Mouse (Mus musculus) MEL (cell line): ENCODE data around the gene Rfc5. TPM values are rescaled to one million over a fixed set of nuclear protein-coding genes. Genes with fewer than 3 reads are reported as not detected.

Source experiments
- DNase-seq: peaks from one replicate; pipeline ENCODE4 v3.0.0; 2011; ENCODE audit warnings: low read depth, low spot score
- H3K27ac ChIP-seq: 2 replicates; pipeline ENCODE4 v1.5.1; 2012; ENCODE audit warnings: low read depth, mild to moderate bottlenecking, control low read depth, low read length, moderate library complexity; ENCODE audit not compliant: control insufficient read depth
- H3K27me3 ChIP-seq, 2 experiments: fragments of 150-350 bp in 1 of 2; sonication (generic) in 1 of 2; 2 replicates each; pipeline ENCODE4 v1.6.1; 2012; ENCODE audit warnings: low read length in 2 of 2, mild to moderate bottlenecking in 2 of 2, improper control_type of control experiment in 1 of 2, moderate library complexity in 1 of 2; ENCODE audit not compliant: insufficient read depth in 2 of 2, control insufficient read depth in 1 of 2
- H3K36me3 ChIP-seq, 2 experiments: 2 replicates each; pipeline ENCODE4 v1.6.1; 2012 to 2014; ENCODE audit warnings: low read length in 2 of 2, improper control_type of control experiment in 1 of 2, inconsistent platforms in 1 of 2, mild to moderate bottlenecking in 1 of 2; ENCODE audit not compliant: insufficient read depth in 2 of 2, control insufficient read depth in 1 of 2
- H3K4me1 ChIP-seq, 2 experiments: fragments of 150-350 bp in 1 of 2; sonication (generic) in 1 of 2; 2 replicates each; pipeline ENCODE4 v1.6.1; 2012; ENCODE audit warnings: low read length in 2 of 2, improper control_type of control experiment in 1 of 2, mild to moderate bottlenecking in 1 of 2; ENCODE audit not compliant: insufficient read depth in 2 of 2, control insufficient read depth in 1 of 2
- H3K4me3 ChIP-seq, 2 experiments: fragments of 150-350 bp in 1 of 2; sonication (generic) in 1 of 2; 2 replicates each; pipeline ENCODE4 v1.5.1; 2012; ENCODE audit warnings: low read depth in 2 of 2, low read length in 2 of 2, mild to moderate bottlenecking in 2 of 2, moderate library complexity in 2 of 2, control low read depth in 1 of 2, improper control_type of control experiment in 1 of 2; ENCODE audit not compliant: control insufficient read depth in 1 of 2, insufficient read depth in 1 of 2
- H3K79me2 ChIP-seq: 2 replicates; pipeline ENCODE4 v1.6.1; 2012; ENCODE audit warnings: mild to moderate bottlenecking, low read length, moderate library complexity; ENCODE audit not compliant: control insufficient read depth, poor library complexity, insufficient read depth
- H3K9ac ChIP-seq: 2 replicates; pipeline ENCODE4 v1.6.1; 2012; ENCODE audit warnings: low read depth, mild to moderate bottlenecking, control low read depth, low read length, moderate library complexity; ENCODE audit not compliant: control insufficient read depth, poor library complexity, severe bottlenecking
- H3K9me3 ChIP-seq: fragments of 150-350 bp; sonication (generic); replicated peaks from 2 replicates; pipeline ENCODE4 v1.6.1; 2012; ENCODE audit warnings: mild to moderate bottlenecking, low read length, improper control_type of control experiment, moderate library complexity; ENCODE audit not compliant: insufficient read depth
- BHLHE40 ChIP-seq: IDR thresholded peaks from 2 replicates; pipeline ENCODE4 v1.6.1; 2012; ENCODE audit warnings: low read depth, mild to moderate bottlenecking, inconsistent platforms, low read length, improper control_type of control experiment, borderline replicate concordance
- CHD1 ChIP-seq: IDR thresholded peaks from 2 replicates; pipeline ENCODE4 v1.6.1; 2012; ENCODE audit warnings: low read depth, mild to moderate bottlenecking, inconsistent platforms, low read length, improper control_type of control experiment
- E2F4 ChIP-seq: IDR thresholded peaks from 2 replicates; pipeline ENCODE4 v1.6.1; 2011; ENCODE audit warnings: low read depth, low read length, improper control_type of control experiment, borderline replicate concordance
- EP300 ChIP-seq, 2 experiments: IDR thresholded peaks; 2 replicates each; pipeline ENCODE4 v1.6.1; 2011; ENCODE audit warnings: improper control_type of control experiment in 2 of 2, low read length in 2 of 2, low read depth in 1 of 2, mild to moderate bottlenecking in 1 of 2
- ETS1 ChIP-seq: IDR thresholded peaks from 2 replicates; pipeline ENCODE4 v1.6.1; 2012; ENCODE audit warnings: low read depth, mild to moderate bottlenecking, inconsistent platforms, low read length, improper control_type of control experiment, moderate library complexity
- GATA1 ChIP-seq: IDR thresholded peaks from 2 replicates; pipeline ENCODE4 v1.6.1; 2011; ENCODE audit warnings: low read depth, low read length, improper control_type of control experiment
- KAT2A ChIP-seq: conservative IDR thresholded peaks from 2 replicates; pipeline ENCODE4 v1.6.1; 2012; ENCODE audit warnings: low read depth, low read length, improper control_type of control experiment, inconsistent platforms
- MAFK ChIP-seq: IDR thresholded peaks from 2 replicates; pipeline ENCODE4 v1.6.1; 2011; ENCODE audit warnings: low read depth, mild to moderate bottlenecking, low read length, improper control_type of control experiment, borderline replicate concordance
- MAX ChIP-seq: IDR thresholded peaks from 2 replicates; pipeline ENCODE4 v1.6.1; 2011; ENCODE audit warnings: low read length, improper control_type of control experiment
- MAZ ChIP-seq: IDR thresholded peaks from 2 replicates; pipeline ENCODE4 v1.6.1; 2012; ENCODE audit warnings: low read depth, mild to moderate bottlenecking, inconsistent platforms, low read length, improper control_type of control experiment
- MEF2A ChIP-seq: IDR thresholded peaks from 2 replicates; pipeline ENCODE4 v1.6.1; 2014; ENCODE audit warnings: low read depth, mild to moderate bottlenecking, inconsistent platforms, low read length, improper control_type of control experiment; ENCODE audit not compliant: poor library complexity, insufficient replicate concordance, severe bottlenecking; ENCODE audit errors: extremely low read depth
- MXI1 ChIP-seq: IDR thresholded peaks from 2 replicates; pipeline ENCODE4 v1.6.1; 2011; ENCODE audit warnings: mild to moderate bottlenecking, low read depth, low read length, improper control_type of control experiment
- MYC ChIP-seq: IDR thresholded peaks from 2 replicates; pipeline ENCODE4 v1.6.1; 2011; ENCODE audit warnings: low read depth, mild to moderate bottlenecking, low read length, improper control_type of control experiment, moderate library complexity
- NELFE ChIP-seq: IDR thresholded peaks from 2 replicates; pipeline ENCODE4 v1.6.1; 2011; ENCODE audit warnings: low read depth, low read length, improper control_type of control experiment
- RAD21 ChIP-seq: IDR thresholded peaks from 2 replicates; pipeline ENCODE4 v1.6.1; 2011; ENCODE audit warnings: mild to moderate bottlenecking, low read depth, low read length, improper control_type of control experiment
- SMC3 ChIP-seq: IDR thresholded peaks from 2 replicates; pipeline ENCODE4 v1.6.1; 2011; ENCODE audit warnings: low read depth, low read length, improper control_type of control experiment
- TAL1 ChIP-seq: IDR thresholded peaks from 2 replicates; pipeline ENCODE4 v1.6.1; 2012; ENCODE audit warnings: mild to moderate bottlenecking, inconsistent platforms, low read length, moderate library complexity, mixed read lengths
- TBP ChIP-seq: IDR thresholded peaks from 2 replicates; pipeline ENCODE4 v1.8.0; 2011; ENCODE audit warnings: low read depth, low read length, improper control_type of control experiment
- TCF12 ChIP-seq: IDR thresholded peaks from 2 replicates; pipeline ENCODE4 v1.6.1; 2014; ENCODE audit warnings: low read depth, mild to moderate bottlenecking, inconsistent platforms, low read length, improper control_type of control experiment, moderate library complexity
- UBTF ChIP-seq: IDR thresholded peaks from 2 replicates; pipeline ENCODE4 v1.6.1; 2012; ENCODE audit warnings: low read depth, mild to moderate bottlenecking, inconsistent platforms, low read length, improper control_type of control experiment, moderate library complexity, borderline replicate concordance; ENCODE audit not compliant: insufficient read depth
- USF1 ChIP-seq: IDR thresholded peaks from 2 replicates; pipeline ENCODE4 v1.6.1; 2014; ENCODE audit warnings: low read depth, mild to moderate bottlenecking, inconsistent platforms, low read length, improper control_type of control experiment, moderate library complexity
- ZKSCAN1 ChIP-seq: IDR thresholded peaks from 2 replicates; pipeline ENCODE4 v1.6.1; 2012; ENCODE audit warnings: low read depth, mild to moderate bottlenecking, inconsistent platforms, low read length, improper control_type of control experiment, moderate library complexity
- ZMIZ1 ChIP-seq: IDR thresholded peaks from 2 replicates; pipeline ENCODE4 v1.6.1; 2012; ENCODE audit warnings: low read depth, mild to moderate bottlenecking, inconsistent platforms, low read length, improper control_type of control experiment, moderate library complexity
- ZNF384 ChIP-seq: IDR thresholded peaks from 2 replicates; pipeline ENCODE4 v1.6.1; 2012; ENCODE audit warnings: low read depth, mild to moderate bottlenecking, inconsistent platforms, low read length, improper control_type of control experiment
- polyA plus RNA-seq, 2 experiments: library from polyadenylated mRNA; stranded (reverse) in 1 of 2; unstranded in 1 of 2; fragments of >175 nt in 1 of 2; fragments of >200 nt in 1 of 2; gene quantifications; 2 replicates each; pipeline versions ENCODE4 v1.2.1 to v1.2.4; 2012; ENCODE audit warnings: low replicate concordance in 2 of 2, low read depth in 1 of 2; ENCODE audit not compliant: insufficient read length in 2 of 2, insufficient read depth in 1 of 2, missing spikeins in 1 of 2
- total RNA-seq: library from RNA; depleted of rRNA; stranded (reverse); fragments of 300-350 nt; gene quantifications from 2 replicates; pipeline ENCODE4 v1.2.3, GENCODE M21; 2012

Gene Rfc5
- total and polyA plus RNA-seq, 3 experiments, result 98.9 to 158 TPM; not detected in 1

- Histone ChIP-seq H3K4me3 (no peak overlapping the region), H3K27me3 (no peaks in the 10 kb centered on the region), H3K27ac (no peak overlapping the region), H3K4me1 (no peaks in the 10 kb centered on the region), H3K36me3 (peaks cover 0 to 1% of the 10 kb centered on the region in 2 experiments; a peak in 1 of 4 replicates), H3K9me3 (no peaks in the 10 kb centered on the region), H3K79me2 (peaks cover 1% of the 10 kb centered on the region; the same call in 1 of the 2 replicates), H3K9ac (no peak overlapping the region)
- no peak for TF ChIP-seq ZMIZ1
- DNase-seq, result no peak
Measured at GRCm38 (mm10) chr5:117373418-117373817, 15.4 kb downstream of the Rfc5 start.

- no peak for DNase-seq
- Histone ChIP-seq H3K27ac (no peak overlapping the region), H3K9me3 (no peaks in the 10 kb centered on the region), H3K79me2 (no peaks in the 10 kb centered on the region), H3K9ac (no peak overlapping the region)
- TF ChIP-seq MAFK (no peak), SMC3 (no peak), EP300 (IDR thresholded peaks at IDR 0.05; ENCODE audit: low read depth in 1 of 2, low read length in 2 of 2) (no peak), E2F4 (no peak), USF1 (no peak)
- TF ChIP-seq, all 39 proteins: peak for 0
- H3K4me3 ChIP-seq, result no peak overlapping the region
- peaks cover 0 to 4% of the 10 kb centered on the region in 2 experiments; a peak in 1 of 4 replicates for H3K36me3 ChIP-seq
- H3K27me3 ChIP-seq, result no peaks in the 10 kb centered on the region
- no peaks in the 10 kb centered on the region; a peak in 1 of 4 replicates for H3K4me1 ChIP-seq
Measured at GRCm38 (mm10) chr5:117370592-117370991, 18.3 kb downstream of the Rfc5 start.

- no peak overlapping the region for H3K9ac ChIP-seq
- no peaks in the 10 kb centered on the region for H3K79me2 ChIP-seq
- H3K27ac ChIP-seq, result no peak overlapping the region
- H3K4me1 ChIP-seq, result peaks cover 0 to 4% of the 10 kb centered on the region in 2 experiments; a peak in 1 of 4 replicates
- H3K36me3 ChIP-seq, result peaks cover 0 to 4% of the 10 kb centered on the region in 2 experiments; a peak in 1 of 4 replicates
- DNase-seq, result no peak
- H3K27me3 ChIP-seq, result no peaks in the 10 kb centered on the region
- TF ChIP-seq MAZ (no peak), TBP (no peak), RAD21 (no peak), BHLHE40 (no peak), KAT2A (no peak), MAX (no peak), MYC (no peak), GATA1 (no peak), CHD1 (no peak), MEF2A (no peak), MXI1 (no peak), ZKSCAN1 (no peak), E2F4 (no peak), TAL1 (no peak), NELFE (no peak), TCF12 (no peak), SMC3 (no peak), ZNF384 (no peak), UBTF (no peak), ETS1 (no peak)
- H3K4me3 ChIP-seq, result no peak overlapping the region
- H3K9me3 ChIP-seq, result no peaks in the 10 kb centered on the region
Measured at GRCm38 (mm10) chr5:117367206-117367605, 21.6 kb downstream of the Rfc5 start.
